Mouse (Mus musculus): ENCODE data around the gene Rac3. TPM values are rescaled to one million over a fixed set of nuclear protein-coding genes. Genes with fewer than 3 reads are reported as not detected.
A peak's percentile ranks its signal among the peaks of the same experiment; 100 is the strongest.

The Rac3 gene
- polyA plus RNA-seq, 1 experiment from 2014 or later = 9.8 TPM

DNA sequence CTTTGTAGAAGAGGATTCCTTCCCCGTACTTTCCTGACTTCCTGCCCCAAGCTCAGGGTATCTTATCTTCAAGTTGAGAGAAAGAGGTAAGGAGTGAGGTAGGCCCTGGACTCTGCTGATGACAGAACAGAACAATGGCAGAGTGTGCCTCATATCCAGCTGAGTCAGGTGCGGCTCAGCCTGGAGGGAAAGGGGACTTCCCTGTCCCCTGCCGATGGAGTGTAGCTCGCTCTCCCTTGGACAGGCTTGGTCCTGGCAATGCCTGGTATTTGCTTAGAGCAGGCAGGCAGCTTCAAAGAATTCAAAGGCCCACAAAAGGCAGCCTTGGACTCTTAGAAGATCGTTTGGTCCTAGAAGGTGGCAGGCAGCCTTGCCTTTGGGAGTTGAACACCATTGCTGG, 15.2 kb upstream of the Rac3 start:
- WGBS = 55% methylated on average over 5 of the region's 5 CpGs
- peak overlapping the region; percentile 89 for H3K27ac ChIP-seq (replicated peaks)

DNA sequence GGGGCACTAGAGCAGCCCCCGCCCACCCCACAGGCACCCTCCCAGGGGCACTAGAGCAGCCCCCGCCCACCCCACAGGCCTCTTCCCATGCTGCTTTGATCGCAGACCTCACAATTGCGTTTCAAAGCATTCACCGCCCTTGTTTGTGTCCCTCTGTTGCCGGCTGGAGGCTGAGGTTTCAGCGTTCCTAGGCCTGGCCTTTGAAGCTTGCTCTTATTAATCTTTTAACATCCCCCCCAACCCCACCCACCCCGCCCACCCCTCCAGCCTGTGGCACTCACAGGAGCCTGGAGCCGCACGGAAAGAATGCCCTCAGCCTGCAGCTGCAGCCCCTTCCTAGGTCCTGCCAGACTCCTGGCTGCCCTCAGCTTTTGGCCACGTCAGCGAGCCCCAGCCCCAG, 14.0 kb upstream of the Rac3 start:
- peak overlapping the region; percentile 34 for H3K4me2 ChIP-seq
- H3K4me3 ChIP-seq = no peak overlapping the region
- H3K4me1 ChIP-seq = peaks cover 51% of the 10 kb centered on the region
- H3K9me3 ChIP-seq = no peaks in the 10 kb centered on the region
- no peaks in the 10 kb centered on the region for H3K27me3 ChIP-seq (replicated peaks)
- peak overlapping the region; percentile 62 for H3K9ac ChIP-seq
- H3K36me3 ChIP-seq = peaks cover 36% of the 10 kb centered on the region
- 14% methylated on average over 12 of the region's 12 CpGs for WGBS
- H3K27ac ChIP-seq (replicated peaks) = peak overlapping the region; percentile 89
- no peak for ATAC-seq (ENCODE audit: extremely low read depth, insufficient number of reproducible peaks, low FRiP score, low TSS enrichment)

More for the DNA sequence above, 15.2 kb upstream of the Rac3 start:
- Histone ChIP-seq H3K9me3 (no peaks in the 10 kb centered on the region), H3K9ac (peak overlapping the region; percentile 71), H3K27me3 (replicated peaks) (no peaks in the 10 kb centered on the region), H3K4me3 (no peak overlapping the region), H3K36me3 (peaks cover 42% of the 10 kb centered on the region), H3K4me2 (0 out of 2 replicates have a peak overlapping the region, but pooled peaks have one; percentile 48), H3K4me1 (peaks cover 51% of the 10 kb centered on the region)
- ATAC-seq (ENCODE audit: extremely low read depth, insufficient number of reproducible peaks, low FRiP score, low TSS enrichment) = no peak

DNA sequence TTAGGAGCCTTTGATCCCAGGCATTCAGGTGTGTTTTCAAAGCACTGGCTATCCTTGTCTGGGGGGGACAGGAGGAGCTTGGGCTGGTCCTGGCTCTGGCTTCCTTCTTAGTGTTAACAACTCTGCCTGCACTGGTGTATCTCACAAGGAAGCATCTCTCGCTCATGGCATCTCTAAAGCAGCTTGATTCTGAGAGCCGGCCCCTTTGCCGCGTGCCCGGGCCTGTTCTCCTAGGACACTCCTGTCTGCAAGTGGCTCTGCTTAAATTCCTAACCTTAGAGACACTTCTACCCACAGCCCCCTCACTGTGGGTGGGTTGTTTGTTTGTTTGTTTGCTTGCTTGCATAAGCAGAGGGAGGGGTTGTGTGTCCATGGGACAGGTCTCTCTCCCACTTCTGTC, 13.3 kb upstream of the Rac3 start:
- Histone ChIP-seq H3K4me2 (no peak overlapping the region), H3K9ac (peak overlapping the region; percentile 62), H3K4me1 (peaks cover 58% of the 10 kb centered on the region), H3K27ac (replicated peaks) (peak overlapping the region; percentile 89), H3K9me3 (no peaks in the 10 kb centered on the region), H3K4me3 (no peak overlapping the region), H3K27me3 (replicated peaks) (no peaks in the 10 kb centered on the region), H3K36me3 (peaks cover 32% of the 10 kb centered on the region)
- WGBS = 42% methylated on average over 5 of the region's 5 CpGs
- ATAC-seq (ENCODE audit: extremely low read depth, insufficient number of reproducible peaks, low FRiP score, low TSS enrichment) = no peak

DNA sequence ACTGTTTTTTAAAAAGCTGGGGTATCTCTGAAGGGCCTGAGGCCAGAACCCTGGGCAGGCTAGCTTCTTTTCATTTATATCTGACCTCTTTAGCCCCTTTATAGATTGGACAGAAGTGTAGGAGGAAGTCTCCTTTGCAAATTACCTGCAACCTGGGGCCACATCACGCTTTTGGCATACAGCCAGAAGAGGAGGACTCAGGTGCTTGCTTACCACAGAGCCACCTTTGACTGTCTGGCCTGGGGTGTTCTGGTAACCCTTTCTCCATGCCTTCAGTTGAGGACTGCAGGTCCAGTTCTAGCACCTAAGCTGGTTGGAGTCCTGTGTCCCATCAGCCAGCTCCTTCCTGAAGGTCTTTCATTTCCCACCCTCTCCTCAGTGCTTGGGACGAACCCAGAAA, 11.7 kb upstream of the Rac3 start:
- Histone ChIP-seq H3K36me3 (peaks cover 32% of the 10 kb centered on the region), H3K9ac (no peak overlapping the region), H3K27me3 (replicated peaks) (no peaks in the 10 kb centered on the region), H3K4me3 (no peak overlapping the region), H3K27ac (replicated peaks) (no peak overlapping the region), H3K4me1 (peaks cover 48% of the 10 kb centered on the region), H3K9me3 (no peaks in the 10 kb centered on the region), H3K4me2 (no peak overlapping the region)
- WGBS = 83% methylated on average over 2 of the region's 2 CpGs
- no peak for ATAC-seq (ENCODE audit: extremely low read depth, insufficient number of reproducible peaks, low FRiP score, low TSS enrichment)

DNA sequence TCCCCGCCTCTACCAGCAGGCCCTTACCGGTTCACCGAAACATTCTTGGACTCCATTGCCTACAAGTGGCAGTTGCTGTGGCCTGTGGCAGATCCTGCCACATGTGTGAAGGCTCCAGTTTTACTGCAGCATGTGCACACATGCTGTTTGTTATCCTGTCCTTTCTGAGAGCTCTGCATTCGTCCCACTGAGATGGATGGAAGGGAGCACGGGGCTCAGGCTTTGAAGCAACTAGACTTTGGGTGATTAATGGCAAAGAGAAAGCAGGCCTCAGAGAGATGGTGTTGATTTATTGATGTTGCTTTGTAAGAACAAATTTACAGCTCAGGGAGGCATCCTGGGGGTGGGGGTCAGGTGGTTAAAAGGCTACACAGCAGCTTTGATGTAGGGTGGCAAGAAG, 10.6 kb upstream of the Rac3 start:
- H3K9ac ChIP-seq = no peak overlapping the region
- no peak overlapping the region for H3K4me3 ChIP-seq
- WGBS = 71% methylated on average over 5 of the region's 5 CpGs
- H3K36me3 ChIP-seq = peaks cover 39% of the 10 kb centered on the region
- no peaks in the 10 kb centered on the region for H3K27me3 ChIP-seq (replicated peaks)
- no peak for ATAC-seq (ENCODE audit: extremely low read depth, insufficient number of reproducible peaks, low FRiP score, low TSS enrichment)
- H3K4me2 ChIP-seq = no peak overlapping the region
- H3K9me3 ChIP-seq = no peaks in the 10 kb centered on the region
- H3K4me1 ChIP-seq = peaks cover 44% of the 10 kb centered on the region
- H3K27ac ChIP-seq (replicated peaks) = no peak overlapping the region

DNA sequence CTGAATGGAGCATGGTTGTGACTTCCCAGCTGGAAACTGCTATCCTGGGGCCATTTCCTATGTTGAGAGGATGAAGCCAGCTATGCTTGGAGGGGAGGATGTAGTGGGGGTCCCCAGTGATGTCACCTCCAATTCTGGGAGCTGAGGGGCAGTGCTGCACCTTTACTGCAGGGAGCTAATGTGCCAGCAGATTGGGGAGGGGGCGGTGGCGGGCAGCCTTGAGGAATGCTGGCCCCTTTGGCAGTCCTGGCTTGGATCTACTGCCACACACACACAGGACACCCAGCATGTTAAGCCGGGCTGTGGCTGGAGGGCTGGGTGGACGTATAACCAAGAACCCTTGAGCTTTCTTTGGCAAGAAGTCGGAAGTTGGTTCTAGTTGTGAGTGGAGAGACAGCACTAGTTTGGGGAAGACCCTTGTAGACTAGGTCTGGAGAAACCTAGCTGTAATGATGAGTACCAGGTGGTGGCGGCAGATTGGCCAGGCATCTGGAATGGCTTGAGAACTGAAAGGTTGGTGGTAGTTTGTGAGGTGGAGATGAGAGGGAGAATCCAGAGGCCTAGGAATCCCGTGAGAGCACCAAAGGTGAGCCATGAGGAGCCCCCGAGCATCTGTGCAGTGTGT, 9.2 kb upstream of the Rac3 start:
- Histone ChIP-seq H3K27me3 (replicated peaks) (no peaks in the 10 kb centered on the region), H3K9me3 (no peaks in the 10 kb centered on the region), H3K4me1 (peaks cover 29% of the 10 kb centered on the region), H3K27ac (replicated peaks) (no peak overlapping the region), H3K4me3 (0 out of 2 replicates have a peak overlapping the region, but pooled peaks have one; percentile 69), H3K36me3 (peaks cover 48% of the 10 kb centered on the region), H3K9ac (peak overlapping the region; percentile 86), H3K4me2 (peak overlapping the region; percentile 89)
- 63% methylated on average over 8 of the region's 8 CpGs for WGBS
- ATAC-seq (ENCODE audit: extremely low read depth, insufficient number of reproducible peaks, low FRiP score, low TSS enrichment) = no peak

DNA sequence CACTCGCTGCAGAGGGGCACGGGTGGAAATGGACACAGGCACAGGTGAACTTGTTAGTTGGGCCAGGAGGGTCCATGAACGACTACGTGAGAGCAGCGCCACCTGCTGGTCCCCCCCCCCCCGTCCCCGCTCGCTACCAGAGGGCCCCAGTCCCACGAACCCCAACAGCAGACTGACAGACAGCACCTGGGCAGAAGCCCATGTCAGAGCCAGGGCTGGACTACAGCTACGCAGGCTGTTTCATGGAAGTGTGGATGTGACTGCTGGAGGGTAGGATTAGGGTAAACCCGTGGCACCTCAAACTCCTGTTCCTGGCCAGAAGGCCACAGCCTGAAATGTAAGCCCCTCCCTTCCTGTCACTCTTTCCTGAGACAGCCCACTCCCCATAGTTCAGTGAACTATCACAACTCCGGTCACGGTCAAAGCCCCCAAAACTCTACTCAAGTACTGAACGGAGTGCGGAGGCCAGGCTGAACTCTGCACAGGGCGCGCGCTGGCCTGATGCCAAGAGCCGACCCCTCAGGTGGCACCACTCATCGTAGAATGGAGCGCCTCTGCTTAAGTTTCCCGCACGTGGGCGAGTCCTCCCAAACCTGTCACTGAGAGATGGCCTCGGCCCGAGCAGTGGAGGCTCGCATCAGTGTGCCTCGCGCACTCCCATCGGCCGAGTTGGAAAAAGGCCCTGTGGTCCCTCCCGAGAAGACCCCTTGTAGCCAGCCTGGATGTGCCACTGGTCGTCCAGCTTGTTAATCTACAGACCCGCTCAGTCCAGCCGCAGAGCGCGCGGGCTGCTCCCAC, 8.3 kb upstream of the Rac3 start:
- Histone ChIP-seq H3K9ac (peak overlapping the region; percentile 86), H3K27me3 (replicated peaks) (no peaks in the 10 kb centered on the region), H3K36me3 (peaks cover 57% of the 10 kb centered on the region), H3K4me2 (peak overlapping the region; percentile 89), H3K27ac (replicated peaks) (peak overlapping the region; percentile 76), H3K4me3 (peak overlapping the region; percentile 69), H3K4me1 (peaks cover 21% of the 10 kb centered on the region), H3K9me3 (no peaks in the 10 kb centered on the region)
- peak; percentile 16; the same call in 1 of the 2 replicates for ATAC-seq (ENCODE audit: extremely low read depth, insufficient number of reproducible peaks, low FRiP score, low TSS enrichment)
- under 1% methylated on average over 38 of the region's 38 CpGs for WGBS

DNA sequence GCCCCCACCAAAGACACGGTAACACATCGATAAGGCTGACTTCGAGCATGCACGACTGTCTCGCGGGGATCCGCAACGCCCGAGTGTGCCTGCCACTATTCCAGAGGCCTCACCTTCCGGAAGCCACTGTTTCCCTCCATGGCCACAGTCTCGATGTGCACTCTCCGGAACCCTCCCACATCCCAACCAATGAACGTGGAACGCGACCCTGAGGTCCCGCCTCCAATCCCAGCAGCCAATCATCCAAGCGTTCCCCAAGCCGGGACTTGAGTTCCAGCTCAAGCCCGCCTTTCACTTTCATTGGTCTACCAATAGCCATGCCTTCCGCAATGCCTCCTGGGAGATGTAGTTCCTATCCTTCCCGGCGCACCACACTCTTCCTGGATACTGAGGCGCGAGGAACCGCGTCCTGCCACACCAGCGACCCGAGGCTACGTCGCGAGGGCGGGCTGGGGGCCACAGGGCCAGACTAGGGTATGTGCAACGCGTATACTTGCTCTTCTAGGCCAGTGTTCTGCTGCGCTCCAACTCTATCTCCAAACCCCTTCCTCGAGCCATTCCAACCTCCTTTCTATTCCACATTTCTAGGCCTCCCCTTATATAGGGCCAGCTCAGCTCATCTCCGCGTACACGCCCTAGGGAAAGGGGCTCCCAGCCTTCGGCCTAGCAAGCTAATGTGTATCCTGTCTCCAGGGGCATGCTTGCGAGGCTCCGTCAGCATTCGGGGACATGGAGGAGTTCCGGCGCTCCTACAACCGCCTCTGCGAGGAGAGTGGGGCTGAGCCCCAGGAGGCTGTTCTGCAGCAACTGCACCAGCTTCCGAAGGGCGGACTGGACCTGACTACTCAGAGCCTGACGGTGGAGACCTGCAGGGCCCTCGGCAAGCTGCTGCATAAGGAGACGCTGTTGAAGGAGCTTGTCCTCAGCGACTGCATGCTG, 7.4 kb upstream of the Rac3 start, which contains the start of the genes Cenpx and Lrrc45:
Gene Cenpx (minus strand): TSS at position 159 of the 939 bp plus-strand sequence.
Gene Lrrc45 (plus strand): TSS at position 346 of the 939 bp plus-strand sequence.
- Histone ChIP-seq H3K4me2 (peak within 1 kb of the TSS; percentile 89), H3K27me3 (replicated peaks) (no peaks in the 10 kb centered on the region), H3K27ac (replicated peaks) (peak within 1 kb of the TSS; percentile 76), H3K4me1 (peaks cover 20% of the 10 kb centered on the region), H3K4me3 (peak within 1 kb of the TSS; percentile 69), H3K36me3 (peaks cover 61% of the 10 kb centered on the region), H3K9ac (peak within 1 kb of the TSS; percentile 86), H3K9me3 (no peaks in the 10 kb centered on the region)
- ATAC-seq (ENCODE audit: extremely low read depth, insufficient number of reproducible peaks, low FRiP score, low TSS enrichment) = peak; percentile 91
- WGBS = 3% methylated on average over 53 of the region's 53 CpGs

DNA sequence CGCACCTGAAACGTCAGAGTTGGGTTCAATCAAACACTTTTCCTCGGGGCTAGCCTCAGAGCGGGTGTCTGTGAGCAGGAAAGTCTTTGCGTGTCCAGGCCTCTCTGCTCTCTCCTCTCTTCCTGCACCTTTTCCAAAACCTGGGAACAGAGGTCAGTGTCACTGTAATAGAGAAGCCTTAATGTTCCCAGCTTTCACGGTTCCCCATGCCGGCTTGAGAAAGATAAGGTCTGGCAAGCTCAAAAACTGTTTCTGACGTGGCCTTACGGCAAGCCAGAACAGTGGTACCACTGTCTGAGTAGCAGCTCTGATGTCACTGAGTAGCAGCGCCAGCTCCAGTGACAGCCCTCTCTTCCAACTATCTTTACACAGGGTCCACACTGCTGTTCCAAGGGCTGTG, 6.7 kb upstream of the Rac3 start:
- H3K4me3 ChIP-seq = peak overlapping the region; percentile 69
- peaks cover 61% of the 10 kb centered on the region for H3K36me3 ChIP-seq
- no peaks in the 10 kb centered on the region for H3K27me3 ChIP-seq (replicated peaks)
- H3K4me2 ChIP-seq = peak overlapping the region; percentile 89
- WGBS = 42% methylated on average over 10 of the region's 10 CpGs
- ATAC-seq (ENCODE audit: extremely low read depth, insufficient number of reproducible peaks, low FRiP score, low TSS enrichment) = no peak
- peak overlapping the region; percentile 86 for H3K9ac ChIP-seq
- H3K9me3 ChIP-seq = no peaks in the 10 kb centered on the region
- peak overlapping the region; percentile 50; the same call in 1 of the 2 replicates for H3K27ac ChIP-seq (replicated peaks)
- peaks cover 20% of the 10 kb centered on the region for H3K4me1 ChIP-seq

DNA sequence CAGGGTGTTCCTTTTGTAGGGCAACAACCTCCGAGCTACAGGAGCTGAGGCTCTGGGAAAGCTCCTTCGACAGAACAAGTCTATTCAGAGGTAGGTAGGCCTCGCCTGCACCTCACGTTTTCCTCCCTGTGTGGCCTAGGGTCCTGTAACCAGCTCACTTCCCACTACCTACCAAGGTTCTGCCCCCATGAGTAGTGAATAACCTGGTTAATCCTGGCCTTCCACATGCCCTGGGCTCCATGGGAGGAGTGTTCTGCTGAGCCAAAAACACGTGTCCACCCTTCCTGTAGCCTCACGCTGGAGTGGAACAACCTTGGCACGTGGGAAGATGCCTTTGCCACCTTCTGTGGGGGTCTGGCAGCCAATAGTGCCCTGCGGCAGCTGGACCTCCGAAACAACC, 6.1 kb upstream of the Rac3 start:
- 84% methylated on average over 9 of the region's 9 CpGs for WGBS
- Histone ChIP-seq H3K4me2 (peak overlapping the region; percentile 89), H3K9ac (peak overlapping the region; percentile 86)

DNA sequence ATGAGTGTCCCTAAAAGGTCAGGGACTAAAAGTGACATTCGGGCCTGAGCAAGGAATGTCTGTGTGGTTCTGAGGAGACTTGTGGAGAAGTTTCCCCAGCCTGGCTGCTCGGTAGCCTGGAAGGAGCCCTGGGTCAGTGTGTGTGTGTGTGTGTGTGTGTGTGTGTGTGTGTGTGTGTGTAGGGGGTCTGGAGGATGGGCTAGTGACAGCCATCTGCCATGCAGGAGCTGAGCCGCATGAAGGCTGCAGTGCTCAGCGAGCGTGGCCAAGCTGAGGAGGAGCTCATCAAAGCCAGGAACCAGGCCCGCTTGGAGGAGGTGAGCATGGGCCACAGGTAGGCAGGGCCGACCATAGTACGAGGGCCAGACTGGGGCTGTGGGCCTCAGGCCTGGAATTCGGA, 2.0 kb upstream of the Rac3 start:
- Histone ChIP-seq H3K4me3 (no peak overlapping the region), H3K36me3 (peaks cover 46% of the 10 kb centered on the region), H3K4me1 (peaks cover 29% of the 10 kb centered on the region), H3K9ac (no peak overlapping the region), H3K4me2 (no peak overlapping the region), H3K27ac (replicated peaks) (no peak overlapping the region), H3K27me3 (replicated peaks) (peaks cover 42% of the 10 kb centered on the region), H3K9me3 (no peaks in the 10 kb centered on the region)
- WGBS = 84% methylated on average over 9 of the region's 9 CpGs
- ATAC-seq (ENCODE audit: extremely low read depth, insufficient number of reproducible peaks, low FRiP score, low TSS enrichment) = no peak

More for the DNA sequence above, 6.1 kb upstream of the Rac3 start:
- Histone ChIP-seq H3K27ac (replicated peaks) (no peak overlapping the region), H3K4me1 (peaks cover 20% of the 10 kb centered on the region), H3K27me3 (replicated peaks) (peaks cover 5% of the 10 kb centered on the region; the same call in 1 of the 2 replicates), H3K4me3 (no peak overlapping the region; the same call in 1 of the 2 replicates), H3K36me3 (peaks cover 61% of the 10 kb centered on the region), H3K9me3 (no peaks in the 10 kb centered on the region)
- ATAC-seq (ENCODE audit: extremely low read depth, insufficient number of reproducible peaks, low FRiP score, low TSS enrichment) = no peak
